Mouse (Mus musculus) midbrain, embryonic 14.5 days (tissue): ENCODE data around the gene Ccdc158. TPM values are rescaled to one million over a fixed set of nuclear protein-coding genes. Genes with fewer than 3 reads are reported as not detected.
A peak's percentile ranks its signal among the peaks of the same experiment; 100 is the strongest.

Source experiments
- ATAC-seq: fragments of 200-750 bp; cut with Nextera tagmentation; 2 replicates; pipeline ENCODE4 v1.8.0; 2017; ENCODE audit warnings: moderate number of reproducible peaks, moderate library complexity; ENCODE audit not compliant: low FRiP score, low TSS enrichment
- DNase-seq: peaks from one replicate; pipeline ENCODE4 v3.0.0-alpha.2; 2015
- H3K27ac ChIP-seq: fragments of 300-500 bp; sonication (generic); replicated peaks from 2 replicates; pipeline ENCODE4 v1.5.1; 2014; ENCODE audit warnings: mild to moderate bottlenecking, low read depth, low read length, moderate library complexity
- H3K27me3 ChIP-seq: fragments of 300-500 bp; sonication (generic); 2 replicates; pipeline ENCODE4 v1.6.1; 2014; ENCODE audit warnings: low read length, control low read depth, mixed read lengths; ENCODE audit not compliant: control insufficient read depth, insufficient read depth
- H3K36me3 ChIP-seq: fragments of 300-500 bp; sonication (generic); 2 replicates; pipeline ENCODE4 v1.6.1; 2014; ENCODE audit warnings: low read length, control low read depth; ENCODE audit not compliant: control insufficient read depth, insufficient read depth
- H3K4me1 ChIP-seq: fragments of 300-500 bp; sonication (generic); 2 replicates; pipeline ENCODE4 v1.6.1; 2014; ENCODE audit warnings: mild to moderate bottlenecking, antibody characterized with exemption, low read length, control low read depth; ENCODE audit not compliant: control insufficient read depth, insufficient read depth
- H3K4me2 ChIP-seq: fragments of 300-500 bp; sonication (generic); 2 replicates; pipeline ENCODE4 v1.6.1; 2014; ENCODE audit warnings: mild to moderate bottlenecking, low read length, moderate library complexity
- H3K4me3 ChIP-seq: fragments of 300-500 bp; sonication (generic); replicated peaks from 2 replicates; pipeline ENCODE4 v1.5.1; 2014; ENCODE audit warnings: low read depth, low read length
- H3K9ac ChIP-seq: fragments of 300-500 bp; sonication (generic); replicated peaks from 2 replicates; pipeline ENCODE4 v1.6.1; 2014; ENCODE audit warnings: mild to moderate bottlenecking, low read length, moderate library complexity
- H3K9me3 ChIP-seq: fragments of 300-500 bp; sonication (generic); 2 replicates; pipeline ENCODE4 v1.6.1; 2016; ENCODE audit warnings: low read length, control low read depth, mixed read lengths; ENCODE audit not compliant: control insufficient read depth
- WGBS: fragments of 180-500 bp; shearing (Covaris S2); extraction: QIAGEN DNeasy Blood & Tissue Kit; methylation state at CpG from one replicate; pipeline ENCODE4 v1.1.7; 2014; 5-methylcytosine and 5-hydroxymethylcytosine counted together
- polyA plus RNA-seq: library from polyadenylated mRNA; unstranded; fragments of >200 nt; fragmentation: Nextera tagmentation; extraction: Ambion mirVana; gene quantifications from 2 replicates; pipeline ENCODE4 v1.2.1, GENCODE M21; 2014

Gene Ccdc158
- 0.24 and 0.43 TPM in 2 replicates for polyA plus RNA-seq

DNA sequence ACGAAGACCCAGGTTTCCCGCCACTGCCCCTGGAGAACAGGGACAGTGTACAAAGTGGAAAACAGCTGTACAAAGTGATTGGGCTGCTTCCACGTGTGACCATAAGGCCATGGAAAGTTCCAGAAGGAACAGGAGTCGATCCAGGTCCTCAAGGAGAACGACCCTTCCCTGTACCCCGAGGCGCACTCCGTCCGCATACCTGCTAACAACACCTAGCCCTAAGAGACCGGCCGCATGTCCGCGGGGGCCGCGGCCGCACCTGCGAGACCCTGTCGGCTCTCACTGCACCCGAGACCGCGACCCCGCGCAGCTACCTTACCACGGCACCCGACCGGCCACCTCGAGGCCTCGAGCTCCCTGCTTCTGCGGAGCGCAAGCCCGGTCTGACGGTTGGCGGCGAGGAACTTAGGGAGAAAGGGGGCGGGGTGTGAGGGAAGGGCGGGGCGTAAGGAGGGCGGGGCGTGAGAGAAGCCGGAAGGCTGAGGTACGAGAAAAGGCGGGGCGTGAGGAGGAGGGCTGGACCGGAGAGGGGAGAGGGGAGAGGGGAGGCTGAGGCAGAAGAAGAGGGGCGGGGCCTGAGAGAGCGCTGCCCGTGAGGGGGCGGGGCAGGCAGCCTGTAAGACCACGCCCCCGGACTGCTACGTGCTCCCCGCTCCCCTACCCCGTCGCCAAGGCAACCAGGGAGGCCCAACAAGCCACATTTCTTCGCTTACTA is at the start of gene Ccdc158:
Gene Ccdc158, minus strand, starts transcription at position 413 of the 715 bp plus-strand sequence.
- Histone ChIP-seq H3K4me1 (no peaks in the 10 kb centered on the region), H3K4me2 (peak within 1 kb of the TSS; percentile 67), H3K9ac (peak within 1 kb of the TSS; percentile 24; the same call in 1 of the 2 replicates), H3K9me3 (no peaks in the 10 kb centered on the region), H3K27ac (no peak within 1 kb of the TSS), H3K4me3 (peak within 1 kb of the TSS; percentile 42), H3K27me3 (no peaks in the 10 kb centered on the region), H3K36me3 (no peaks in the 10 kb centered on the region)
- ATAC-seq: peak; percentile 91
- 13% methylated on average over 53 of the region's 55 CpGs for WGBS
- peak; percentile 94 for DNase-seq

DNA sequence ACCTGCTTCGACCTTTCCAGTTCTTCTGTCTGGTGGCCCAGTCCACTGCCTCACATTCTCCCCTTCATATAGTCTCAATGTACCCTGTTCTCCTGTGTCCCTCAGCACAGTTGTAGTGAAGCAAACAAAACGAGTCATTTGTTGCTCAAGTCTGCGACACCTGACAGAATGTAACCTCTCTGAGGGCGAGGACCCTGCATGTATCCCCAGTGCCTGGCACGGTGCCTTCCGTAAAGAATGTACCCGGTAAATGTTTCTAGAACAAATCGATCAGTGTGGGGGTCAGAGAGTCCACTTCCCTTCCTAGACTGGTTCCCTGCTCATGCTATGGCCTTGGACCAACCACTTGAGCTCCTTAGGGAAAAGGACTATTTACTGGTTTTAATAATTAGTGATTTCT is 46.5 kb upstream of the Ccdc158 start:
- WGBS: 94% methylated on average over 8 of the region's 8 CpGs
- no peaks in the 10 kb centered on the region for H3K4me1 ChIP-seq
- no peak for DNase-seq
- no peaks in the 10 kb centered on the region for H3K36me3 ChIP-seq
- H3K27ac ChIP-seq: no peak overlapping the region
- no peak overlapping the region for H3K4me3 ChIP-seq
- ATAC-seq: no peak
- no peak overlapping the region for H3K9ac ChIP-seq
- H3K9me3 ChIP-seq: no peaks in the 10 kb centered on the region
- no peaks in the 10 kb centered on the region for H3K27me3 ChIP-seq
- no peak overlapping the region for H3K4me2 ChIP-seq

DNA sequence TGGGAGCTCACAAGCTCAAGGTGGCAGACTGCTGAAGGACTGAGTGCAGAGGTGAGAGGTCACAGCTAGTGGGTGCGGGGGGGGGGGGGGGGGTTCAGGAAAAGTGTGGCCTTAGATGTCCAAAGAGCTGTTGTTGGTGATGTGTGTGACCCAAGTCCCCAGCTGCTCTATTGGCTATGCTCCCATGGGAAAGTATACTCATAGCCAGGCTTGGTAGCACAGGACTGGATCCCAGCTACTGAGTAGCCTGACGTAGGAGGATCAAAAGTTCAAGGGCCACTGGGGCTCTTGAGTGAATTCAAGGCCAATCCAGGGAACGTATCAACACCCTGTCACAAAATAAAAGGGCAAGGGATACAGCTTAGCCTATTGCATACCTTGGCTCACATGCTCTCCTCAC is 43.8 kb upstream of the Ccdc158 start:
- Histone ChIP-seq H3K27me3 (no peaks in the 10 kb centered on the region), H3K4me3 (no peak overlapping the region), H3K4me1 (no peaks in the 10 kb centered on the region), H3K4me2 (no peak overlapping the region), H3K9ac (no peak overlapping the region), H3K27ac (no peak overlapping the region), H3K36me3 (no peaks in the 10 kb centered on the region), H3K9me3 (no peaks in the 10 kb centered on the region)
- no peak for DNase-seq
- ATAC-seq: no peak
- whole genome bisulfite sequencing: 89% methylated on average over 3 of the region's 3 CpGs

DNA sequence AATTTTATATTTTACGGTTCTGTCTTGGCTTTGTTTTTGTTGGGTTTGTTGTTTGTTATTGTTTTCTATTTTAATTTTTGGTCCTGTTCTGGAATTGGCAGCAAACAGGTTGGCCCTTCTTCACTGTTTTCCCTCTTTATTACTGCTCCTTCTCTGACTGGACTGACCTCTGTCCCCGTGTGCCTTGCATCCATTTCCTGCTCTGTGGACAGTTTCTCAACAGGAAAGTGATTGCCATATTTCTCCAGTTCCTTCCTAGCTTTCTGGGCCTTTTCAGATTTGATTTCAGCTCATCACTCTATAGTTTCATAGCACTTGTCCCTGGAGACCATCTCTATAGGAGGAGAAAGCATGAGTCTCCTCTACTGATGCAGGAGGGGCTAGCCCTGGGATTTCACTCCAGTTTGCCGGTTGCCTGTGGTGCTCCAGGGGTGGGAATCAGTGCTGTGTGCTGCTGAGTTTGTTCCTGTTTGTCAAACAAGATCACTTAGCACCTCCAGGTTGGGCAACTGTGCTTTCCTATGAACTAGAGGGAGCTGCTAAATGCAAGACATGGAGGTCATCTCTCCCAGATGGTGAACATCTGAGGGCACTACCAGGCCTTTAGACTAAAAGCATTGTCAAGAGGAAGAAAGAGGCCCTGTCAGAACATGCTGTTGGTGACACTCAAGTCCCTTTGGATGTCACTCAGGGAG is 42.7 kb upstream of the Ccdc158 start:
- no peaks in the 10 kb centered on the region for H3K27me3 ChIP-seq
- no peak overlapping the region for H3K27ac ChIP-seq
- H3K9me3 ChIP-seq: no peaks in the 10 kb centered on the region
- ATAC-seq (no peak), DNase-seq (no peak)
- H3K4me3 ChIP-seq: no peak overlapping the region
- no peak overlapping the region for H3K4me2 ChIP-seq
- H3K9ac ChIP-seq: no peak overlapping the region
- no peaks in the 10 kb centered on the region for H3K36me3 ChIP-seq
- no peaks in the 10 kb centered on the region for H3K4me1 ChIP-seq
- 85% methylated on average over 3 of the region's 3 CpGs for WGBS

DNA sequence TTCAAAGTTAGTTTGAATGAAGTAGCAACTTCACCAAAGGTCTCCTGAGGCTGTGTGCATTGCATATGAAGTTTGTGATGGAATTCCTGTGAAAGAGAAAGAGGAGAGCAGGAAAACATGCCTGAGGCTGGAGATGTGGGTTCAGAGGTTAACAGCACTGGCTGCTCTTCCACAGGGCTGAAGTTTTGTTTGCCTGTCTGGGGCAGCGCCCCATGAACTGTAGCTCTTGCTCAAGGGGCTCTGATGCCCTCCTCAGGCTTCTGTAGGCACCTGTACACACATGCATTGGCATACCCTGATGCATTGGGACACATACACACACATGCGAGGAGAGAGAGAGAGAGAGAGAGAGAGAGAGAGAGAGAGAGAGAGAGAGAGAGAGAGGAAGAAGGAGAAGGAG is 40.8 kb upstream of the Ccdc158 start:
- Histone ChIP-seq H3K9me3 (no peaks in the 10 kb centered on the region), H3K4me2 (no peak overlapping the region), H3K27ac (no peak overlapping the region), H3K9ac (no peak overlapping the region), H3K4me1 (no peaks in the 10 kb centered on the region), H3K4me3 (no peak overlapping the region), H3K27me3 (no peaks in the 10 kb centered on the region), H3K36me3 (no peaks in the 10 kb centered on the region)
- no peak for ATAC-seq
- WGBS: 89% methylated on average over 2 of the region's 2 CpGs
- DNase-seq: no peak

DNA sequence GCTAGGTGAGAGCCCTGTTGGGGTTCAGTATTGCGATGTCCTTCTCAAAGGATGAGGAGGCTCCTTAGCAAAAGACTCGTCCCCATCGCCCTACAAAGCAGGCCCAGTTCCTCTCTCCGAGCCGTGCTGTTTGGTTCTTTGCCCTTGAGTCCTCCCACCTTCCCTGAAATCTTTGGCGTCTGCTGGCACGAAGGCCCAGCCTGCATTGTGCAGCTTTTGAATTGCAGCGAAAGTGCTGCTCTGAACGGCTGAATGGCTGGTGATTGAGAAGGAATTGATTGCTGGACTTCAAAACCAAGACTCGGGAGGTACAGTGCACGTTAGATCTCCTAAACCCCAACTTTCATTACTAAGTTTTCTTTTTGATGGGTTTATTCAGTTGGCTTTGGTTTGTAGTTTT is 40.2 kb upstream of the Ccdc158 start:
- 44% methylated on average over 11 of the region's 11 CpGs for WGBS
- Histone ChIP-seq H3K4me3 (no peak overlapping the region), H3K36me3 (no peaks in the 10 kb centered on the region), H3K27ac (no peak overlapping the region), H3K9ac (no peak overlapping the region), H3K4me1 (no peaks in the 10 kb centered on the region), H3K4me2 (no peak overlapping the region), H3K27me3 (no peaks in the 10 kb centered on the region), H3K9me3 (no peaks in the 10 kb centered on the region)
- no peak for ATAC-seq
- no peak for DNase-seq

DNA sequence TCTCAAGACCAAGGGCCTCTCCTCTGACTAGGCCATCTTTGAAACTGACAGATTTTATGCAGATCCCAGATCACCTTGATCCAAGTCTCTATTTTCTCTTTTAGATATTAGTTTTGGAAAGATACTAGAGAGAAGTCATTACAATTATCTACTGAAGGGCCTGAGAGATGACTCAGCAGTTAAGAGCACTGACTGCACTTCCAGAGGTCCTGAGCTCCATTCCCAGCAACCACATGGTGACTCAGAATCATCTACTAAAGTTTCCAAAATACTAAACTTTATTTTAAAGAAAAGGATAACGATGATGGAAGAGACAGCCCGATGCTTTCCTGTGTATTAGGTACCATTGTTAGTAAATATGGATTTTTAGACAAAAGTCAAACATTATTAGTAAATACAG is 39.8 kb upstream of the Ccdc158 start:
- H3K9ac ChIP-seq: no peak overlapping the region
- ATAC-seq (no peak), DNase-seq (no peak)
- H3K4me1 ChIP-seq: no peaks in the 10 kb centered on the region
- no peak overlapping the region for H3K27ac ChIP-seq
- H3K27me3 ChIP-seq: no peaks in the 10 kb centered on the region
- H3K4me3 ChIP-seq: no peak overlapping the region
- H3K9me3 ChIP-seq: no peaks in the 10 kb centered on the region
- WGBS: 96% methylated on average over 2 of the region's 2 CpGs
- H3K36me3 ChIP-seq: no peaks in the 10 kb centered on the region
- no peak overlapping the region for H3K4me2 ChIP-seq

DNA sequence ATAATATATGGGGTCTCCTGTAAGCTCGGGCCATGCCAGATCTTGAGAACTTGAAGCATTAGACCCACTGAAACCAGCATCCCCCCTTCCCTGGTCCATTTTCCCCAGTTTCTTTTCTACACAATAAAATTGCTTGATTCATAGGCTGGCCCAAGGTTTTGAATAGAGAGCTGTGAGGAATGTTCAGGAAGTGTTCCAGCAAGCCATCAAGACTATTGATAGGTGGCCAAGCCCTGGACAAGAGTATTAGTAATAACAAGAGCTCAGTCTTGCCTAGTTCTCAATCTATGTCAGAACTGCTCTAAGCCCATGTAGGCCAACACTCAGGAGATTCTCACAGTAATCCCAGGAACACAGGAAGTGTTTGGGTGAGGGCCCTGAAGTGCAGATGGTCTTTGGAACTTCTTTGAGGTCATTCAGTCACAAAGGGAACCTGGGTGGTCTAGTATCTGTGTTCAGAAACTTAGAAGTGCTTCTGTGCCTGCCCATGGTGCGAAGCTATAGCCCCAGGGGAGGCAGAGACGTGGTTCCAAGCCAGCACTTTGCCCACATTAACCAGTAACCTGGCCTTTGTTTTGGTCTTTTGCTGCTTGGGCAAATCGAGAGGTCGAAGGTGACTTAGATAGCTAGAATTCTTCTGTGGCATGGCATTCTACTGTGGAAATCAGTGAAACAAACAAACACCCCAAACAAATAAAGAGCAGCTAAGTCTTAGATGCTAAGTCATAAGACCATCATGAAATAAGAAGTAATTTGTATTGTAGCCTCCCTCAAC is 37.7 kb upstream of the Ccdc158 start:
- H3K27me3 ChIP-seq: no peaks in the 10 kb centered on the region
- no peak overlapping the region for H3K9ac ChIP-seq
- no peak overlapping the region for H3K4me3 ChIP-seq
- 81% methylated on average over 5 of the region's 5 CpGs for WGBS
- no peaks in the 10 kb centered on the region for H3K4me1 ChIP-seq
- H3K4me2 ChIP-seq: no peak overlapping the region
- ATAC-seq (no peak), DNase-seq (no peak)
- no peak overlapping the region for H3K27ac ChIP-seq
- no peaks in the 10 kb centered on the region for H3K9me3 ChIP-seq
- H3K36me3 ChIP-seq: no peaks in the 10 kb centered on the region
